Comparison of ENCODE assay signal across 8 mouse cellular contexts in genomic region chr10:74935016-74935415, GRCm38 (mm10). TPM values are rescaled to one million over a fixed set of nuclear protein-coding genes. Genes with fewer than 3 reads are reported as not detected.
DNase-seq lines count a peak whose midpoint lies in the region; ATAC-seq and TF ChIP-seq lines count a peak whose summit lies in the region.

No protein-coding gene starts in this region.

- no peaks in the 10 kb centered on the region for H3K9me3 ChIP-seq in stomach, postnatal 0 days (ENCODE audit: control insufficient read depth, low read length)

- DNase-seq in heart, postnatal 4 days, result peak; percentile 18
- no peak for DNase-seq in heart, postnatal 14 days
- DNase-seq in testis, postnatal 14 days (ENCODE audit: low spot score), result no peak
- DNase-seq in stomach, postnatal 0 days (ENCODE audit: low spot score), result peak; percentile 36
- DNase-seq in gastrocnemius, postnatal 36 days, result no peak
- DNase-seq in ovary, postnatal 14 days (ENCODE audit: low spot score), result no peak

- intact Hi-C loops in heart, postnatal 14 days (cut with DNase I), result no loop called here
- intact Hi-C loops in gastrocnemius, postnatal 36 days (cut with DNase I), result loop anchor here (5.0 kb wide), 1 partner anchor 217 kb away; no protein-coding TSS in a partner anchor

- no peaks in the 10 kb centered on the region for H3K36me3 ChIP-seq in testis, adult 2 months (ENCODE audit: control insufficient read depth, insufficient read depth, low read length)
- H3K36me3 ChIP-seq in stomach, postnatal 0 days (ENCODE audit: control insufficient read depth, insufficient read depth, low read length), result no peaks in the 10 kb centered on the region

- no peak overlapping the region for H3K4me3 ChIP-seq in testis, adult 2 months (ENCODE audit: control insufficient read depth, low read depth, low read length)
- H3K4me3 ChIP-seq in stomach, postnatal 0 days (ENCODE audit: low read depth, low read length), result no peak overlapping the region

- H3K4me1 ChIP-seq in testis, adult 2 months (ENCODE audit: control insufficient read depth, insufficient read depth, low read length), result no peaks in the 10 kb centered on the region
- H3K4me1 ChIP-seq in stomach, postnatal 0 days (replicated peaks; ENCODE audit: control insufficient read depth, insufficient read depth), result no peaks in the 10 kb centered on the region

- TF ChIP-seq POLR2A in testis, adult 2 months (IDR thresholded peaks at IDR 0.05; ENCODE audit: control insufficient read depth, low read depth, low read length), result no peak

- 31% methylated on average over 6 of the region's 6 CpGs for WGBS in stomach, postnatal 0 days

- no peak overlapping the region for H3K4me2 ChIP-seq in stomach, postnatal 0 days (replicated peaks; ENCODE audit: low read depth)

- no peak overlapping the region for H3K9ac ChIP-seq in stomach, postnatal 0 days (ENCODE audit: low read length)

- H3K27ac ChIP-seq in testis, adult 2 months (ENCODE audit: control insufficient read depth, insufficient read depth, low read depth, low read length), result no peak overlapping the region
- no peak overlapping the region for H3K27ac ChIP-seq in stomach, postnatal 0 days (replicated peaks)

- TF ChIP-seq EP300 in stomach, postnatal 0 days (optimal IDR thresholded peaks at IDR 0.05), result no peak

- no peaks in the 10 kb centered on the region for H3K27me3 ChIP-seq in testis, adult 2 months (ENCODE audit: control insufficient read depth, insufficient read depth, low read length)
- no peaks in the 10 kb centered on the region for H3K27me3 ChIP-seq in stomach, postnatal 0 days (ENCODE audit: control insufficient read depth, insufficient read depth, low read length)

- peak; percentile 11; the same call in 1 of the 2 replicates for TF ChIP-seq CTCF in testis, adult 2 months (IDR thresholded peaks at IDR 0.05; ENCODE audit: control insufficient read depth, insufficient read depth, insufficient replicate concordance, low read depth, low read length)
- TF ChIP-seq CTCF in stomach, postnatal 0 days (IDR thresholded peaks at IDR 0.05; ENCODE audit: low read depth), result peak; percentile 63

- 0 out of 2 replicates have a peak, but pooled peaks have one; percentile 20 for ATAC-seq in granulocyte monocyte progenitor cell, adult 5-6 weeks (replicated peaks; ENCODE audit: poor library complexity, severe bottlenecking)
- ATAC-seq in stomach, postnatal 0 days (ENCODE audit: low FRiP score, low TSS enrichment), result 0 out of 2 replicates have a peak, but pooled peaks have one; percentile 8

RNA-seq across cellular contexts. Expression of gene Gnaz, which starts 32.0 kb away (rescaled TPM):
- total RNA-seq in heart, postnatal 4 days (2021), result 1 to 10 TPM in 1 of 2 experiments, under 1 TPM in 1; 0.83 to 1.4 TPM
- total RNA-seq in heart, postnatal 14 days (2021), result under 1 TPM; 0.60 to 0.98 TPM
- 2.4 and 2.9 TPM in 2 replicates for polyA plus RNA-seq in testis, adult 2 months (2012; rRNA removed)
- total RNA-seq in granulocyte monocyte progenitor cell, adult 5-6 weeks (2014; fragmentation: Nextera tagmentation), result 0.19 TPM in 2 replicates
- 0.30 TPM in 1 of 2 replicates, not detected in the other for total RNA-seq in granulocyte monocyte progenitor cell, adult 5-6 weeks (2017)
- 3.4 and 3.9 TPM in 2 replicates for polyA plus RNA-seq in stomach, postnatal 0 days (2015; fragmentation: Nextera tagmentation; extraction: Ambion mirVana)
- under 1 TPM; 0.23 to 0.32 TPM for total RNA-seq in gastrocnemius, postnatal 36 days (2021)

Comparison
In these comparisons a context has a peak if more than half of its experiments do, and no peak if none do; other contexts are left out.
1. DNase-seq: peak in heart, postnatal 4 days (single experiment) and stomach, postnatal 0 days (single experiment); none in heart, postnatal 14 days (0 of 2), testis, postnatal 14 days (single experiment), gastrocnemius, postnatal 36 days (0 of 2) and ovary, postnatal 14 days (single experiment).